Comparison of ENCODE assay signal across 11 mouse cellular contexts in genomic region chr17:29368726-29369125, GRCm38 (mm10). TPM values are rescaled to one million over a fixed set of nuclear protein-coding genes. Genes with fewer than 3 reads are reported as not detected.
A peak's percentile ranks its signal among the peaks of the same experiment; 100 is the strongest.
DNase-seq lines count a peak whose midpoint lies in the region; ATAC-seq and TF ChIP-seq lines count a peak whose summit lies in the region.
"Had no signal": no experiment of that assay in that cellular context is flagged by ENCODE, and none has a peak within 500 bp of the region (broad histone marks: within the 10 kb centered on the region; RNA-seq: fewer than 3 reads in every experiment).

No protein-coding gene starts in this region.

- ATAC-seq in hindbrain, embryonic 11.5 days (ENCODE audit: low FRiP score), result no peak
- ATAC-seq in embryonic facial prominence, embryonic 15.5 days (ENCODE audit: insufficient number of reproducible peaks, low FRiP score, low TSS enrichment, low read depth), result 0 out of 2 replicates have a peak, but pooled peaks have one; percentile 10
- peak; percentile 83 for ATAC-seq in lung, postnatal 0 days

- peak overlapping the region; percentile 6; the same call in 1 of the 2 replicates for H3K4me3 ChIP-seq in hindbrain, embryonic 10.5 days
- no peak overlapping the region for H3K4me3 ChIP-seq in hindbrain, embryonic 11.5 days (ENCODE audit: low read depth, low read length)
- peak overlapping the region; percentile 39 for H3K4me3 ChIP-seq in embryonic facial prominence, embryonic 10.5 days
- H3K4me3 ChIP-seq in embryonic facial prominence, embryonic 15.5 days (replicated peaks), result peak overlapping the region; percentile 27
- H3K4me3 ChIP-seq in lung, postnatal 0 days (ENCODE audit: low read depth, low read length), result peak overlapping the region; percentile 6; the same call in 1 of the 2 replicates
- H3K4me3 ChIP-seq: heart, adult 2 months; left cerebral cortex, adult 2 months; myocyte had no signal

- no peak overlapping the region for H3K4me2 ChIP-seq in hindbrain, embryonic 11.5 days (replicated peaks; ENCODE audit: low read depth, low read length)
- H3K4me2 ChIP-seq in embryonic facial prominence, embryonic 15.5 days (replicated peaks), result peak overlapping the region; percentile 30
- peak overlapping the region; percentile 47 for H3K4me2 ChIP-seq in lung, postnatal 0 days (replicated peaks; ENCODE audit: low read depth, low read length)

- H3K9ac ChIP-seq in hindbrain, embryonic 11.5 days (ENCODE audit: low read depth, low read length), result no peak overlapping the region
- H3K9ac ChIP-seq in embryonic facial prominence, embryonic 15.5 days, result no peak overlapping the region
- H3K9ac ChIP-seq in lung, postnatal 0 days (replicated peaks; ENCODE audit: low read depth), result no peak overlapping the region

- no peaks in the 10 kb centered on the region for H3K36me3 ChIP-seq in hindbrain, embryonic 10.5 days
- H3K36me3 ChIP-seq in hindbrain, embryonic 11.5 days (ENCODE audit: control insufficient read depth, insufficient read depth, low read length), result no peaks in the 10 kb centered on the region
- no peaks in the 10 kb centered on the region for H3K36me3 ChIP-seq in embryonic facial prominence, embryonic 10.5 days (replicated peaks)
- H3K36me3 ChIP-seq in embryonic facial prominence, embryonic 15.5 days, result no peaks in the 10 kb centered on the region
- H3K36me3 ChIP-seq in lung, postnatal 0 days (ENCODE audit: insufficient read depth, low read length), result no peaks in the 10 kb centered on the region

- TF ChIP-seq EP300 in lung, postnatal 0 days (IDR thresholded peaks at IDR 0.05), result no peak

- DNase-seq in hindbrain, embryonic 10.5 days (ENCODE audit: low spot score), result no peak
- no peak for DNase-seq in hindbrain, embryonic 11.5 days (ENCODE audit: low spot score)
- DNase-seq in embryonic facial prominence, embryonic 10.5 days (ENCODE audit: low spot score), result peak; percentile 54
- peak; percentile 81 for DNase-seq in lung, postnatal 0 days (ENCODE audit: low spot score)
- DNase-seq in right cerebral cortex, adult 2 months (ENCODE audit: low spot score in 2 of 2), result no peak
- DNase-seq in cerebellum, postnatal 4 days (ENCODE audit: low spot score in 2 of 2), result no peak
- DNase-seq: cerebellum, postnatal 10 days; heart, adult 2 months had no signal

- peaks cover 17% of the 10 kb centered on the region for H3K4me1 ChIP-seq in hindbrain, embryonic 10.5 days (replicated peaks)
- no peaks in the 10 kb centered on the region for H3K4me1 ChIP-seq in hindbrain, embryonic 11.5 days (replicated peaks; ENCODE audit: control insufficient read depth, insufficient read depth, low read length)
- H3K4me1 ChIP-seq in embryonic facial prominence, embryonic 10.5 days, result peaks cover 24% of the 10 kb centered on the region
- peaks cover 5% of the 10 kb centered on the region; the same call in 1 of the 2 replicates for H3K4me1 ChIP-seq in embryonic facial prominence, embryonic 15.5 days
- H3K4me1 ChIP-seq in lung, postnatal 0 days (ENCODE audit: insufficient read depth, low read depth, low read length), result no peaks in the 10 kb centered on the region

- 18% methylated on average over 7 of the region's 7 CpGs for WGBS in hindbrain, embryonic 10.5 days
- WGBS in hindbrain, embryonic 11.5 days, result 17% methylated on average over 7 of the region's 7 CpGs
- 12% methylated on average over 7 of the region's 7 CpGs for WGBS in embryonic facial prominence, embryonic 10.5 days
- WGBS in embryonic facial prominence, embryonic 15.5 days, result 12% methylated on average over 7 of the region's 7 CpGs
- 24% methylated on average over 7 of the region's 7 CpGs for WGBS in lung, postnatal 0 days

- peaks cover 20% of the 10 kb centered on the region for H3K27me3 ChIP-seq in hindbrain, embryonic 10.5 days (ENCODE audit: insufficient read depth, poor library complexity, severe bottlenecking)
- H3K27me3 ChIP-seq in hindbrain, embryonic 11.5 days (ENCODE audit: control insufficient read depth, insufficient read depth, low read length), result no peaks in the 10 kb centered on the region
- H3K27me3 ChIP-seq in embryonic facial prominence, embryonic 10.5 days (replicated peaks; ENCODE audit: low read depth, poor library complexity, severe bottlenecking), result peaks cover 25% of the 10 kb centered on the region
- no peaks in the 10 kb centered on the region for H3K27me3 ChIP-seq in embryonic facial prominence, embryonic 15.5 days
- H3K27me3 ChIP-seq in lung, postnatal 0 days (replicated peaks; ENCODE audit: insufficient read depth, low read length), result no peaks in the 10 kb centered on the region

- H3K9me3 ChIP-seq in hindbrain, embryonic 10.5 days, result no peaks in the 10 kb centered on the region
- no peaks in the 10 kb centered on the region for H3K9me3 ChIP-seq in hindbrain, embryonic 11.5 days (ENCODE audit: control insufficient read depth, low read length)
- no peaks in the 10 kb centered on the region for H3K9me3 ChIP-seq in embryonic facial prominence, embryonic 10.5 days
- H3K9me3 ChIP-seq in embryonic facial prominence, embryonic 15.5 days (replicated peaks), result no peaks in the 10 kb centered on the region
- H3K9me3 ChIP-seq in lung, postnatal 0 days (ENCODE audit: low read length), result no peaks in the 10 kb centered on the region

- H3K27ac ChIP-seq in hindbrain, embryonic 10.5 days, result 0 out of 2 replicates have a peak overlapping the region, but pooled peaks have one; percentile 36
- no peak overlapping the region for H3K27ac ChIP-seq in hindbrain, embryonic 11.5 days (ENCODE audit: low read depth, low read length)
- H3K27ac ChIP-seq in embryonic facial prominence, embryonic 10.5 days (replicated peaks), result peak overlapping the region; percentile 70
- no peak overlapping the region for H3K27ac ChIP-seq in embryonic facial prominence, embryonic 15.5 days (replicated peaks)
- H3K27ac ChIP-seq in lung, postnatal 0 days (ENCODE audit: low read length), result no peak overlapping the region
- H3K27ac ChIP-seq: heart, adult 2 months; left cerebral cortex, adult 2 months had no signal

- no peak for TF ChIP-seq CTCF in lung, postnatal 0 days (IDR thresholded peaks at IDR 0.05)

RNA-seq across cellular contexts. Expression of gene Fgd2, which starts 8.0 kb away (rescaled TPM):
- 5.9 and 7.5 TPM in 2 replicates for polyA plus RNA-seq in hindbrain, embryonic 10.5 days (2016; fragmentation: Nextera tagmentation; extraction: Ambion mirVana)
- 2.7 and 4.2 TPM in 2 replicates for polyA plus RNA-seq in hindbrain, embryonic 11.5 days (2014; fragmentation: Nextera tagmentation; extraction: Ambion mirVana)
- 10.2 and 12.3 TPM in 2 replicates for polyA plus RNA-seq in embryonic facial prominence, embryonic 10.5 days (2016; fragmentation: Nextera tagmentation; extraction: Ambion mirVana)
- 14.5 and 15.3 TPM in 2 replicates for polyA plus RNA-seq in embryonic facial prominence, embryonic 15.5 days (2015; fragmentation: Nextera tagmentation; extraction: Ambion mirVana)
- polyA plus RNA-seq in lung, postnatal 0 days (2015; fragmentation: Nextera tagmentation; extraction: Ambion mirVana), result 11.9 and 14.2 TPM in 2 replicates

RNA-seq across cellular contexts. Expression of gene Mtch1, which starts 21.0 kb away (rescaled TPM):
- polyA plus RNA-seq in hindbrain, embryonic 10.5 days (2016; fragmentation: Nextera tagmentation; extraction: Ambion mirVana), result 338 and 391 TPM in 2 replicates
- 356 and 425 TPM in 2 replicates for polyA plus RNA-seq in hindbrain, embryonic 11.5 days (2014; fragmentation: Nextera tagmentation; extraction: Ambion mirVana)
- polyA plus RNA-seq in embryonic facial prominence, embryonic 10.5 days (2016; fragmentation: Nextera tagmentation; extraction: Ambion mirVana), result 278 and 280 TPM in 2 replicates
- 337 and 355 TPM in 2 replicates for polyA plus RNA-seq in embryonic facial prominence, embryonic 15.5 days (2015; fragmentation: Nextera tagmentation; extraction: Ambion mirVana)
- 342 and 350 TPM in 2 replicates for polyA plus RNA-seq in lung, postnatal 0 days (2015; fragmentation: Nextera tagmentation; extraction: Ambion mirVana)

RNA-seq across cellular contexts. Expression of gene Pi16, which starts 51.2 kb away (rescaled TPM):
- polyA plus RNA-seq in hindbrain, embryonic 10.5 days (2016; fragmentation: Nextera tagmentation; extraction: Ambion mirVana), result 0.71 and 1.1 TPM in 2 replicates
- polyA plus RNA-seq in hindbrain, embryonic 11.5 days (2014; fragmentation: Nextera tagmentation; extraction: Ambion mirVana), result 0.32 and 0.67 TPM in 2 replicates
- 0.65 and 0.91 TPM in 2 replicates for polyA plus RNA-seq in embryonic facial prominence, embryonic 10.5 days (2016; fragmentation: Nextera tagmentation; extraction: Ambion mirVana)
- 2.7 and 2.8 TPM in 2 replicates for polyA plus RNA-seq in embryonic facial prominence, embryonic 15.5 days (2015; fragmentation: Nextera tagmentation; extraction: Ambion mirVana)
- 2.2 and 2.8 TPM in 2 replicates for polyA plus RNA-seq in lung, postnatal 0 days (2015; fragmentation: Nextera tagmentation; extraction: Ambion mirVana)

Comparison
In these comparisons a context has a peak if more than half of its experiments do, and no peak if none do; other contexts are left out.
1. H3K27ac ChIP-seq: peak in hindbrain, embryonic 10.5 days (single experiment) and embryonic facial prominence, embryonic 10.5 days (single experiment); none in hindbrain, embryonic 11.5 days (single experiment), embryonic facial prominence, embryonic 15.5 days (single experiment) and lung, postnatal 0 days (single experiment).
2. DNase-seq: peak in embryonic facial prominence, embryonic 10.5 days (single experiment) and lung, postnatal 0 days (single experiment); none in hindbrain, embryonic 10.5 days (single experiment), hindbrain, embryonic 11.5 days (single experiment), right cerebral cortex, adult 2 months (0 of 2) and cerebellum, postnatal 4 days (0 of 2).